Mouse (Mus musculus) gastrocnemius, postnatal 25 days (tissue): Measurements from ENCODE around the gene Iqca. TPM values are rescaled to one million over a fixed set of nuclear protein-coding genes. Genes with fewer than 3 reads are reported as not detected.

Source experiments
- DNase-seq: peaks from one replicate; pipeline ENCODE4 v3.0.0; 2022
- long read RNA-seq, 2 experiments: library from polyadenylated mRNA; stranded (forward); transcript quantifications; one replicate each; pipeline ENCODE4 v2.0.0; 2021
- total RNA-seq, 2 experiments: library from RNA; stranded (reverse); gene quantifications; 1 replicate in 1 of 2; 2 replicates in 1 of 2; pipeline ENCODE4 v1.2.3; 2021

Gene Iqca
- total RNA-seq = not detected
- long read RNA-seq, experiment 1 = 0 reads
- long read RNA-seq, experiment 2 = 0 reads

GRCm38 (mm10) chr1:90153099-90153744, at the start of gene Iqca:
TSS of gene Iqca (minus strand) at chr1:90153401.
- peak; percentile 55 for DNase-seq

GRCm38 (mm10) chr1:90202207-90202978, 49.2 kb upstream of the Iqca start:
- peak; percentile 86 for DNase-seq

GRCm38 (mm10) chr1:90201655-90202054, 48.5 kb upstream of the Iqca start:
- DNase-seq = no peak

- DNase-seq = no peak
Observed at GRCm38 (mm10) chr1:90201246-90201645, 48.0 kb upstream of the Iqca start.

- no peak for DNase-seq
Observed at GRCm38 (mm10) chr1:90189046-90189445, 35.8 kb upstream of the Iqca start.

GRCm38 (mm10) chr1:90186874-90187273, 33.7 kb upstream of the Iqca start:
- DNase-seq = no peak

- no peak for DNase-seq
Observed at GRCm38 (mm10) chr1:90186173-90186572, 33.0 kb upstream of the Iqca start.

GRCm38 (mm10) chr1:90183602-90184001, 30.4 kb upstream of the Iqca start:
- no peak for DNase-seq

- no peak for DNase-seq
Observed at GRCm38 (mm10) chr1:90182521-90182920, 29.3 kb upstream of the Iqca start.

- no peak for DNase-seq
Observed at GRCm38 (mm10) chr1:90180966-90181699, 27.9 kb upstream of the Iqca start.

GRCm38 (mm10) chr1:90180479-90180878, 27.3 kb upstream of the Iqca start:
- no peak for DNase-seq

- no peak for DNase-seq
Observed at GRCm38 (mm10) chr1:90177978-90178377, 24.8 kb upstream of the Iqca start.

GRCm38 (mm10) chr1:90177565-90177964, 24.4 kb upstream of the Iqca start:
- no peak for DNase-seq

- no peak for DNase-seq
Observed at GRCm38 (mm10) chr1:90176223-90176622, 23.0 kb upstream of the Iqca start.

- DNase-seq = no peak
Observed at GRCm38 (mm10) chr1:90174338-90174737, 21.1 kb upstream of the Iqca start.

- DNase-seq = no peak
Observed at GRCm38 (mm10) chr1:90164319-90164718, 11.1 kb upstream of the Iqca start.

- DNase-seq = no peak
Observed at GRCm38 (mm10) chr1:90163161-90163560, 10.0 kb upstream of the Iqca start.

- DNase-seq = peak; percentile 22
Observed at GRCm38 (mm10) chr1:90162379-90162857, 9.2 kb upstream of the Iqca start.

- peak; percentile 63 for DNase-seq
Observed at GRCm38 (mm10) chr1:90161623-90162022, 8.4 kb upstream of the Iqca start.

- no peak for DNase-seq
Observed at GRCm38 (mm10) chr1:90159927-90160326, 6.7 kb upstream of the Iqca start.

GRCm38 (mm10) chr1:90156589-90156988, 3.4 kb upstream of the Iqca start:
- DNase-seq = no peak

- no peak for DNase-seq
Observed at GRCm38 (mm10) chr1:90153787-90154186, 586 bp upstream of the Iqca start.

GRCm38 (mm10) chr1:90139729-90140128, 13.5 kb downstream of the Iqca start:
- no peak for DNase-seq
